Mouse (Mus musculus) yolk sac, embryonic 10.5 days (tissue): ENCODE measurements around the gene Lxn.

Source experiments
- DNase-seq: peaks from one replicate; pipeline ENCODE4 v3.0.0-alpha.2; 2017; ENCODE audit warnings: low spot score

The Lxn gene

DNA sequence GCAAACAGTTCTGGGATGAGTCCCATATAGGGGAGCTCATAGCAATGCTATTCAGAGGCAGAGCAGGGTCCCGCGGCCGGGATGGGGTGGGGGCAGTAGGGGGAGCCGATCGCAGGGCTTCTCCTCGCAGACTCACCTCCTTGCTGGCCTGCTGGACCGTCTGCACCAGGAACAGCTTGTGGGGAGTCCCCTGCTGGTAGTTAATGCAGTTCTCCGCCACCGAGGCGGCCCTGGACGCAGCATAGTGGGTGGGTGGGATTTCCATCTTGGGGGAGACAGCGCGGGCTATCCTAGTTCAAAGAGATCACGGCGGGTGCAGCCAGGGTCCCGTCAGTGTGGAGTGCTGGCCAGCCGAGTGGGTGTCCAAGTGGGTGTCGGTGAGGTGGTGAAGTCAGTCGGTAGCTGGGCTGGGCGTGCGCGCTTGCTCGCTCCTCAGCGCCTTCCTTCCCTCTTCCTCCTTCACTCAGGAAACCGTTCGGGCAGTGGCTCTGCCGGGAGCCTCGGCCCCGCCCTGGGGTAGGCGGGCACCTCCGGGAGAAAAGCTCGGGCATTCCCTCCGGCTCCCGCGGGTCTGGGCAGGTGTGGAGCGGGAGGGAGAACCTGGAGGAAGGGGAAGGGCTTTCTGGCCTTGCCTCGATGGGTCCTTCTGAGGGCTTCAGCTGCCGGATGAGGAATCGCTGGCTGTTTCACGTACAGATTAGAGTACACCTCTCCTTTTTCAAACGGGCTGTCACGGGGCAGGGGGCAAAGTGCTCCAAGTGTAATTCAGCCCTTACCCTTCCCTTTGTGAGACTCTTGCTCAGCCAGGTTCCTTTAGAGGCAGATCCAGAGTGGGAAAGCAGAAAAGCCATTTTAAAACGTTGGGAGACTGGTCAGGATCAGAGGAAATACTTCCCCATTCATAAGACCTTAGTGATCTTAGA, at the start of gene Lxn:
Gene Lxn (minus strand): TSS at position 477 of the 923 bp plus-strand sequence.
- peak; percentile 87 for DNase-seq

DNA sequence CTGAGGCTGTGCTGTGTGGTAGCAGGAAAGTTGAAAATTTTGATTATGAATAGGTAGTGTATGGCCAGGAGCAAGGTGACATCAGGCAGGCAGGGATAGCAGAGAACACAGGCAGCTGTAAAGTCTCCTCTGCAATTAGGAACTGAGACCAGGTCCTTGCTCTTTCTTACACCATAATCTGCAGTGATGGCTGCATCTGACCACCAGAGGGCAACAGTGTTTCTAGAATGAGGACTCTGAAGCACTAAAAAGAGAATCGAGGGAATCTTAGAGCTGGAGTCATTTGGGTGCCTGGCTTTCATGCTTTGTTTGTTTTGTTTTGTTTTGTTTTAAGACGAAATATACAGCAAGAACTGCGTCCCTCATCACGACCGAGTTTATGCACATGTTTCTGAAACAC, 49.1 kb upstream of the Lxn start:
- DNase-seq, result peak; percentile 69

DNA sequence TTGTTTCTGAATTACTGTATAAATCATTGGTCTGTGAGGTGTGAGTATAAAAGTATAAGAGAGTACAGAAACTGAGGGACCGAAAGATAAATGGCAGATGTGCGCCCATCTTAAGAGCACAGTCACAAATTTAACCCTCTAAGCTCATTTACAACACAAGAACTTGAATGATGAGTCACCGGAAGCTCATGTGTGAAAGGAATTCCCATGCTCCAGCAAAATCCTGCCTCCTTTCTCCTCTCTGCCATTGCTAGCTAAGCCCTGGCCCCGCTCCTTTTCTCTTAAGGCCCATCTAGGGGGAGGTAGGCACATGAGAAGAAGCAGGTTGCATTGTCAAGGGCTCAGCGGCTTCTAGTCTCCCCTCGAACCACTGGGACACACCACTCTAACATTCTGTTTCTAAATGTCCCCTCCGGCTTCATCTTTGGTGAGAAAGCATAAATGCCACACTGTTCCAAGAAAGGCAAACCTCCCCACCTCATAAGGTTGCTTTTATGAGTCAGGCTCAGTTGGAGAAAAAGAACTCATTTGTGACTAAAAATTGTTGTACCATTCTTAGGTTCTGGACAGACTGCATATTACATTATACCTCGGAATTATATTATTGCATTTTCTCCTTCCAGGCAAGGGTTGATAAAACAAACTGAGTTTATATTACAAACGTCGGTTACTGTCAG, 44.6 kb upstream of the Lxn start:
- no peak for DNase-seq

DNA sequence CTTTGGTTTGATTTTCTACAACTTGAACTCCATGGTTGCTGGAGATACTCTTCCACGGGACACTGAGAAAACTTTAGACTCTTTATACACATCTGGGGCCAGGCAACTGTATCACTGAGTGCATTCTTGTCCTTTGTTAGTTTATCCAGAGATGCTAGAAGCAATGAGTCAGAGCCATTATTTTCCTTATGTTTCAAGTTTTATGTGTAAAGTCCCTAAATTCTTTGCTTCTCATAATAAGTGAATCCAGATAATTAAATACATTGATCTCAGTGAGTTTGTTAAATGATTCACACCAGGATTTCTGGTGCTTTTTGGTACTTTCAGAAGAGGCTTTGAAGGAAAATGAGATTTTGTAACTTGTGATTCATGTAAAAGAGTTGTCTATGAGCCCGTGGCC, 41.6 kb upstream of the Lxn start:
- DNase-seq, result no peak

DNA sequence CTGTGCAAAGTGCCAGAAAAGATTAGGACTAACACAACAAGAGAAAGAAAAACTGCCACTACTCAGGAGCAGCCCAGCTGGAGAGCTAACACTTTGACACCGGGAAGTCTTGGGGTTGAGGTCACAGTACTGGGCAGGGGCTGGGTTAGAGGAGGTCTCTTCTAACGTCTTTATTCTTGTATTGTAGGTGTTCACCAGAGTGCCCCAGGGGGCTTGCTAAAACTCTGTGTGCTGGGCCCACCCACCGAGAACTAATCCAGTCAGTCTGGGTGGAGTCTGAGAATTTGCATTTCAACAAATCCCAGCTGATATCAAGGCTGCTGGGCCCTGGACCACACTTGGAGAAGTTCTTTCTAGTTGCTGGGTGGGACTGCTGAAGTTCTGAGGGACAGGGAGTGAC, 40.2 kb upstream of the Lxn start:
- no peak for DNase-seq

DNA sequence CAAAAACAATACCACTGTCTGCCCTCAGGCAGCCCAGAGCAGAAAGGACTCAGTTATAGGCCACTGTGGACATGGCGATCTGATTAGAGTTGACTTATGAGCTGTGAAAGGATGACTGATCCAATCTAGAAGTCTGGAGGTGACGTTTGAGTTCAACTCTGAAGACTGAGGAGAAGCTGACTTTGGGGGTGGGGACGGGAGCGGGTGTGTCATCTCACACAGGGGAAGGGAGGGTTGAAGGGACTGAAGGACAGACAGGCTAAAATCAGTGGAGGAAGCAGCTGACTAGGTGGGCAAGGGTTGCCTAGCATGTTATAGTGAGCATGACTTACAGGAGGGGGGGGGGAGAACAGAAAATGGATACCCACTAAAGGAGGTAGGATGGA, 35.7 kb upstream of the Lxn start:
- DNase-seq, result no peak

DNA sequence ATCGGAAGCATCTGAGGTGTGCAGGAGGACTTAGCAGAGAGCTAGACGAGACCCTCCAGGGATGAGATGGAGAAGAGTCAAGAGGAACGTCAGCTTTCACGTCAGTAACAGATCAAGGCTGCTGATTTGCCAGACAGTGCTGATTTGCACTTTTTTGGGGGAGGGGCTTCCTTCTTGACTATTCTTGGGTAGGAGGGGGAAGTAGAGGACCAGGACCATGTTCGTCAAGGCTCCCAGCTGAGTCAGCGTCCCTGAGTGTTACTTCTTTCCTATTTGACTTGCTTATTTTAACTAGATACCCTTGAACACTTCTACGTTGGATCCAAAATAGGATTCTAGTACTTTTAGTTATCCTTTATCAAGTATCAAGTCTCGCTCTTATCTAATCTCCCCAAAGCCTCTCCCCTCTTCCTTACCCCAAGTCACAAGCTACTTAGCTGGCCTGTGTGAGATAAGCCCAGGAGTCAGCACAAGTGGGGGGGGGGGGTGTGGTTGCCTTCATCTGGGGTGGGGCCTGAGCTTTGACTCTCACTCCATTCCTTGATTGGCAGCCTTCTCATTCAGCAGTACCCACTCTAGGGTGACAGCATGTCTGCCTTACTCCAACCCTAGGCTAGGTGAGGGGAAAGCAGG, 35.2 kb upstream of the Lxn start:
- DNase-seq, result no peak

DNA sequence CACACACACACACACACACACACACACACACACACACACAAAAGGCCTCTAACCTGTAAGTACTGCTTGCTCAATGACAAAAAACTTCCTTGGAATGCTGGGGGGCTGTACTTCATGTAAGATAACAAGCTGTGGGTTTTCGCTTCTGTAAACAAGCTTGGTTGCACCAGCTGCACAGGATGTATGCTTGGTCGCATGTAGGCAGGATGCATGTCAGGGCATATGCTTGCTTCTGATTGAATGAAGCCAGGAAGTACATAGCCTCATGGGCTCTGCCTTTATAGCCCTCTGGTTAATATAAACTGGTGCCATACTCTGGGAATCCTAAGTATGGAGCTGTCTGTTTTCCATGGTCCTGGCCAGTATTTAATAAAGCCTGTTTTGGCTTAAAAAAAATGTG, 34.3 kb upstream of the Lxn start:
- DNase-seq, result no peak

DNA sequence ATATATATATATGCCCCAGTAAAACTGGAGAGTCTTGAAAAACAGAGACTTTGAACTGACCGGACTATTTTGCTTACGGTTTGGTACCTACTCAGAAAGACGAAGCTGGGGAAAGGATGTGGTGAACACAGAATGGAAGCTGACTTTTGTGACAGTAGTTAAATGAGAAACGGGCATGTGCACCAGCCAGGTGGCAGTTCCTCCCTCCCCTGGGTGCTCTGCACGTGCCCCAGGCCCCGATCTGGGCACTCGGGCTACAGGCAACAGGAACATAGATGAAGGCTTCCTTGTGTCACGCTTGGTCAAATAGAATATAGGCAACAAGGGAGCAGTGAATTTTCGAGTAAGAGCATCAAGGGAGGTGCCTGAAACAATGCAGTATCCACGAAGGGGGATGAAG, 32.6 kb upstream of the Lxn start:
- DNase-seq, result no peak

DNA sequence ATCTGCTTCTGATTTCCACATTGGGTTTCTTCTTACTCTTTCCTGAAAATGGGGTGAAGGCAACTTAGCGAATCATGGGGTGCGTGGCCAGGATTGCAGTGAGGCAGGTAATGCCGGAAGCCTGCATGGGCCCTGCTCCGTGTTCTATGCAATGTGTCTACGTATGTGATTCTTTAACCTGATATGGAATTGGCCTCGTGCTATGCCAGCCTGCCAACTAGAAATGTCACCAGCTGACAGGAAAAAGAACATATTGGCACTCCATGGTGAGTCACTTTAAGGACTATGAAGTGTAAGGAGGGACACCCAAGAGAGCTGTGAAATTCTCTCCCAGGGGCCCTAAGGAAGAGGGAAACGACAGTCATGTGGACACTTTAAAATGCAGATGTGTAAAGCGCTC, 29.4 kb upstream of the Lxn start:
- no peak for DNase-seq

DNA sequence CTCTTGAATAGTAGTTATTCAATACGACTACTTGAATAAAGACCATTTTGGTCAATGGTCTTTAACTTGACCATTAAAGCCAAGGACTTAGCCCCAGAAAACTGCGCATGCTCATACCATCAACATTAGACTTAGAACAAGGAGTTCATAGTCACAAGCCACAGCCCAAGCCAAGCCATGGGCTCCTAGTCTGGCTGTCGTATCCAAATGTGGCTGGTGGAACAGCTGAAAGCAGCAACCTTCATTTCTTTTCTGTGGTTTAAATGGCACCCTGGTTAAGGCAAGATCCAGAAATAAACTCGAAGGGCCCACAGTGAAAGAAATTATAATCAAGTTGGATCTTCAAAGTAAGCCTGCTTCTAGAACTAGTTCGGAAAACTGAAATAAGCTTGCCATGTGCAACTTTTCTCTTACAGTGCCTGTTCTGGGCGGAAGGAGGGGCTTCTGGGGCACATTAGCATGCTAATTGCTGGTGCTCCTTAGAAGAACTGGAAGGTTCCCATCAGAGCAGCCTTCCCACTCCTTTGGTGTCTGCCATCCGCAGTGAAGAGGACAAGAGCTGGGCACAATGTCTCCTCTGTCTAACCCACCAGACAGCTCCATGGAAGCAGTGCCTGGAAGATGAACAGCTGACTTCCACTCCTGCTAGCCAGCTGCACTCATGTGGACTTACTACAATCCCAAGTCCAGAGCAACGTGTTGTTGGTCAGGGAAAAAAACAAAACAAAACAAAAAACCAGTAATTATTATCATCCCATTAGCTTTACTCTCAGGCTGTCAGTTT, 28.6 kb upstream of the Lxn start:
- no peak for DNase-seq

DNA sequence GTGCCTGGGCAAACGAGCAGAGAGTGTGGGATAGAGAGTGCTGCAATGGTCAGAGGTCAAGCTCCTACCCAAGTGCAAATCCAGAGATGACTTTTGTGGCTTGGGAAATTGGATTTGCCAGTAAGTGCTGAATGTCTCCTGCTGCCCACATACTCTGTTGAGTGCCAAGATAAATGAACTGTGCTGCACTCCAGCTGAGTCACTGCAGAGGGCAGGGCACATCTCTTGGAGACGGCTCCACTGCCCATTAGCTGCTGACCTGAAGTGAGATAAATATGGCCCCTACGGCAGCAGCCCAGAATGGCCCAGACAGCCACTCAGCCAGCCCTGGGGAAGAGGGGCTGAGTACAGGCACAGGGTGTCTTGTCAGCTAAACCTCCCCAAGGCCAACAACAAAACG, 26.4 kb upstream of the Lxn start:
- DNase-seq, result no peak

DNA sequence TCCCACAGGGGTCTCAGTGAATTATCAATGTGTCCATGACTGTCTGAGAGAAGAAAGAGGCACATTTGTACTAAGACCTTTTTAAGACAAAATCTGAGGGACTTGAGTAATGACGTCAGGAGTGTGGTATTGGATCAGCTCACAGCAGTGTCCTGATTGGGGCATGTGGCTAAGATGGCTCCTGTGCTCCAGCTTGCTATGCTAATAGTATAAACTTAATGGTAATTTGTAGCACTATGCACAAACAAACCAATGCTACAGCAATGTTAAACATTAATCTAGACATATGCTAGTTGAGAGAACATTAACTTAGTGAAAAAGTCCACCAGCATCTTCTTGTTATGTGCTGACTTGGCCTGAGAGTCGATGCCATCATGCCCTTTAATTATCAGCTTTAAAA, 21.5 kb upstream of the Lxn start:
- no peak for DNase-seq

DNA sequence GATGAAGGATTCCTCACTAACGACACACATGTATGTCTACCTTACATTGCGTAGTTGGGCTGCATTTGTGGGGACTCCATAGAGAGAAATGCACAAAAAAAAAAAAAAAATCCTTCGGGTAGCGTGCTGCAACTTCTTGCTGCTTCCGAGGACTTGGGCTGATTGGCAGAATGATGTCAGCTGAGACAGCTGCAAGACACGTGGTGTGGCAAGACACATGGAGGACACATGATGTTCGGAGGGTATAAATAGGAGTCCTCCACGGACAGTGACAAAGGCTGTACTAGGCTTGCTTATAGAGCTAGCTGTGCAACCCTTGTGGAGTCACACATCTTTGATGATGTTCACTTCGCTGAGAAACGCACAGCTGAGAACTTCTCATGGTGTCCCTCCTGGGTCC, 18.7 kb upstream of the Lxn start:
- DNase-seq, result no peak

DNA sequence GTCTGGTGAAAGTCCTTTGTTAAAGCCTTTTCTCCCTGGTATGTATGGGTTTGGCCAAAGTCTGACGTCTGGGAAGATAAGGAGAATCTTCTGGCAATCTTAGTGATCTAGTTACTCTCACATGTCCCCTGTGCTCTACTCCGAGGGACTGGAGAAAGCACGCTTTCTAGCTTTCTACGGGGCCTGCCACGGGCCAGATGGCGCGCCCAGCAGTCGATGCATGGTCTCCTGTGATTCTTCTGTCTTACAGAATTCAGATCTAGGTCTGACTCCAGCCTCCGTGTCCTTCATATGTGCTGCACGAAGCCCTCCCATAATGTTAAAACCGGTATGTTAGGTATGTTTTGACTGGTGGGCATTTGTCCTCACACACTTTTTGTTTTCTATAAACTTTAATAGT, 16.1 kb upstream of the Lxn start:
- no peak for DNase-seq

DNA sequence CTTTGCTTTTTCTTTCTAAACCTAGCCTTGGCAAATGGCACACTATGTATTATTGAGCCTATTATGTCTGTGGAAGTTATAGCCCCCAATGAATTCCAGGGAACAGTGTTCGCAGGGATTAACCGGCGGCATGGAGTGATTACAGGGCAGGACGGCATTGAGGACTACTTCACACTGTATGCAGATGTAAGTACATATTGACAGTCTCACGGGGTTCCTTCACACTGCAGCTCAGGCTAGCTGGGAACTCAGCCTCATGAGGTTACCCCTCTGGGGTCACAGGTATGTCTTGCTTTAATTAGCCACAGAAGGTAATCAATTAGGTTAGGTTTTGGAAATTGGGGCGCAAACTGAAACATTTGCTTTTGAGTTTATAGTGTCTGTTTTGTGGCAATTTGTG, 9.7 kb upstream of the Lxn start:
- no peak for DNase-seq

DNA sequence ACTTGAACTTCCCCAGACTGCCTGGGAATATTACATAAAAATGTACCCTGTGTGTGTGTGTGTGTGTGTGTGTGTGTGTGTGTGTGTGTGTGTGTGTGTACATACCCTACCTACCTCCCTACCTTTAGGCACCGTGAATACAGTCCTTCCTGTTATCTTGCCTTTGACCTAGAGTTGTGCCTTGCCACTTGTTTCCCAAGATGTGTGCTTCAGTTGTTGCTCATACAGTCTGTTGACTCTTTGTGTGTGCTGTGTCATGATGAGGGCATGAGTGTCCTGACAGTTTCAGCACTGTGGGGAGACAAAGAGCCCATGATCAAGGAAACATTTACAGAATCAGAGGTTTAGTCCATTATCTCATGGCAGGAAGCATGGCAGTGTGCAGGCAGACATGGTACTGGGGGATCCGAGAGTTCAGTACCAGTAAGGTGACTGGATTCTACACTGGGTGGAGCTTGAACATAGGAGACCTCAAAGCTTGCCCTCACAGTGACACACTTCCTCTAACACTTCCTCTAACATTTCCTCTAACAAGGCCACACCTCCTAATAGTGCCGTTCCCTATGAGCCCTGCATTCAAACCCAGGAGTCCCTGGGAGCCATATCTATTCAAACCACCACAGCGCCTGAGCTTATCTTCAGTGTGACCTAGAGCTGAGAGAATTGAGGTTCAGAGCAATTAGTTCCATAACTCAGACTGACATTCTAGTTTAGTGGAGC, 7.8 kb upstream of the Lxn start:
- DNase-seq, result no peak

DNA sequence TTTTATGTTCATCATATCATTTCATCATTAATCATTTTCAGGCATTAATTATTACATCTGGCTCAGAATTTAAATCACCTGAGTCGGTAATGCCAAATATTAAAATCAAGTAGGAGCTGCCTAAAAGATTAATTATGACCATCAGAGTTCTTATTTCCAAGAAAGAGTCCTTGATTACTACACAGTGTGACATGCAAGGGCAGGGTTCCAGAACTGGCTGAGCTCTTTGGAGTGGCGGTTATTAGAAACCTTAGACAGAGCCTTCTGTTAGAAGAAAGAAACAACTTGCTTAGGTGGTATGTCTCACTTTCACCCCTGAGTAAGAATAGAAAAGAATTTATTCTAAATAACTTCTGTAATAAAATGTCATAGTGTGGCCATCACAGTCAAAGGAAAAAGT, 3.6 kb upstream of the Lxn start:
- no peak for DNase-seq

DNA sequence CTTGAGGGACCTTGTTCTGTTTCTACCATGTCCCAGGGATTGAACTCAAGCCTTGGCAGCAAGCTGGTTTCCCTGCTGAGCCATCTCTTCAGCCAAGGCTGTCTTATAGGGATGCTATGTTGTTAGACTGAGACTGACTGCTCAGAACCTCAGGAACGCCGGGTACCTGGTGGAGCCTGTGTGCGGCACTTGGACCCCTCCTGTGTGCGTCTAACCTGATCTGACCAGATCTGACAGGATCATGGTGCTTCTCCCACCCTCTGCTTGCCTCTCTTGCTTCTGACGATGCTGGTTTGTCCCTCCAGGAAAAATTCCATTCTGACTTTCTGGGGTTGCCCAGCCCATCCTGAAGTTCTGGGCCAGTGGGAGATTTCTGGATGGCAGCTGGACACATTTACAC, 2.9 kb upstream of the Lxn start:
- no peak for DNase-seq

DNA sequence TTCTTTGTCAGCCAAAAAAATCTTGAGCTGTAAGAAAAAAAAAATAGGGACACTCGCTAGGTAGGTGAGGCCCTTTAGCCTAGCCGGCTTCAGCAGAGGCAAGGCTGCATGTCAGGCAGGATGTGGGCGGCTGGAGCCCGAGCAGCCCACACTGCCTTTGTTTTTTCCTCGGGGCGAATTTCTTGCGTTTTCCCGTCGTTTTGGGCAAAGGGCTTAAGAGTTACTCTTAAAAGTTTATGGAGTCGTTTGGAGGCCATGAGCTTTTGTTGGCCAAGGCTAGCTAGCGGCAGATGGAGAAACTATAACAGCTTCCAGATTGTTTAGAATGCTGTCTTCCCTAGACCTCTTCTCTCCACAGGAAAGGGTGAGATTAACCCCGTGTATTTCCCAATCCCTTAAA, 725 bp downstream of the Lxn start:
- DNase-seq, result no peak

DNA sequence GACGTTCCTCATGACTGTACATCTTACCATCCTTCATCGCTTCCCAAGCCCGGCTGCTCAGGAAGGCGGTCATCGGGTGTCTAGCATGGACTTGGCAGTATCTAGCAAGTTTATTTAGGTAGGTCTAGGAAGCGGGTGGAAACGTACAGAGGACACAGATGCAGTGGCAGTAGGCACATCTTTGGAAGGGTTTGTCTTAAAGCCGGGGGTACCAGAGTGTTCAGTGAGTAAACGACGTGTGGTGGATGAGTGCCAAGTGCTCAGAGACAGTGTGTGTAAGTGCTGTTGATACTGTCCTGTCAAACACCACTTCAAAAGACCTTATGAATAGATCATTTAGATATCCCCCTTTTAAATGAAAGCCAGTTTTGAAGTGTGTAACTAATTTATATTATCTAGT, 1.1 kb downstream of the Lxn start:
- DNase-seq, result no peak

DNA sequence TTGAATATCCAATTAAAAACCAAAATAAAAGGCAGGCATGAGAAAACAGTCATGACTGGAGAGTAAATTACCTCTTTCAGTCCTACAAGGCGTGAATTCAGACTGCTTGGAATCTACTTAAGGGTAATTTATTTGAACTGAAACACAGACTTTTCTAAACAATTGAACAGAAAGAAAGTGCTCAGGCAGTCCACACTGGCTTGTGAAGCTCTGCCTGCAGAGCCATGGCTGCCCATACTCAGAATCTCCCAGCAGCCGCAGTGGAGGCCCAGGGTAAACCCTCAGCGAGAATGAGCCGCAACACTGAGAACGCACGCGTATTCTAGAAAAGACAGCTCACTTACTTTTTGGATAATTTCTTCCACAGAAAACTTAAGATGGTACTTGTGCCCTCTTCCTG, 1.7 kb downstream of the Lxn start:
- DNase-seq, result no peak
